In the genomic region with DNA sequence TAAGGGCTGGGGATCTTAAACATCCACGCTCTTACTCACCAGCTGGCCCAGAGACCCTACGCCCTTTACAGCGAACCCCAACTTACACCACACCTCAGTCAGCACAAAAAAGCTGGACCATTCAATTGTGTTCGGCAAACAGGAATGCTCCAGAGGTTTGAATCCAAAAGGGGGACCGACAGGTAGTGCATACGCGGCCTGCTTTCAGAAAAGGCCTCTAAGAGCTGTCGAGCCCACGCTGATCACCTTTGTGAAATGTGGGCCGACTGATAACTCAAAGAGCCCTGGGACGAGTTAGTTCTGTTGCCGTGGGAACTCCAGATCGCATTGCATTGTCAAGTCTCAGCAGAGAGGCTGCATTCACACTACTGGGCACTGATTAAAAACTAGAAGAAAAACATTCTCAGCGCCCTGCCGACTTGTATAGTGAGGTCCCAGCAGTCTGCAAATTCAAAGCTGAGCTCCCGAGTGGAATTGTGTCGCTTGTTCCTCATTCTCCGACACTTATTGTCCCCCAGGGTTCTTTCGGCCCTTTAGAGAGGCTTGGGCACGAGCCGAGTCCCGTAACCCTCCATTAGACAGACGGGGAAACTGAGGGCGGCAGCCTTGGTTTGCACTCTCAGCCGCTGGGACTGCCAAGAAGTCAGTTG, we compare ENCODE assay signal across 8 mouse cellular contexts. TPM values are rescaled to one million over a fixed set of nuclear protein-coding genes. Genes with fewer than 3 reads are reported as not detected.
A peak's percentile ranks its signal among the peaks of the same experiment; 100 is the strongest.
DNase-seq lines count a peak whose midpoint lies in the region; ATAC-seq and TF ChIP-seq lines count a peak whose summit lies in the region.

No protein-coding gene starts in this region.

- no peaks in the 10 kb centered on the region for H3K27me3 ChIP-seq in heart, embryonic 10.5 days (ENCODE audit: insufficient read depth, poor library complexity, severe bottlenecking)
- no peaks in the 10 kb centered on the region for H3K27me3 ChIP-seq in ES-Bruce4 (ENCODE audit: control insufficient read depth, insufficient read depth, low read length, poor library complexity, severe bottlenecking)
- no peaks in the 10 kb centered on the region for H3K27me3 ChIP-seq in forebrain, embryonic 14.5 days (replicated peaks; ENCODE audit: control insufficient read depth, insufficient read depth, low read length)
- H3K27me3 ChIP-seq in liver, postnatal 0 days (ENCODE audit: insufficient read depth, low read length) = no peaks in the 10 kb centered on the region

- H3K27ac ChIP-seq in heart, embryonic 10.5 days = peak overlapping the region; percentile 97
- peak overlapping the region; percentile 30; the same call in 1 of the 2 replicates for H3K27ac ChIP-seq in ES-Bruce4 (ENCODE audit: insufficient read depth, low read length)
- H3K27ac ChIP-seq in forebrain, embryonic 14.5 days (ENCODE audit: low read depth, low read length) = peak overlapping the region; percentile 95
- peak overlapping the region; percentile 98 for H3K27ac ChIP-seq in liver, postnatal 0 days (ENCODE audit: low read depth)

- H3K4me2 ChIP-seq in forebrain, embryonic 14.5 days (ENCODE audit: low read length) = peak overlapping the region; percentile 76
- peak overlapping the region; percentile 87 for H3K4me2 ChIP-seq in liver, postnatal 0 days (ENCODE audit: low read depth, low read length)

- TF ChIP-seq CTCF in ES-Bruce4 (IDR thresholded peaks at IDR 0.05; ENCODE audit: low read depth, low read length) = no peak
- no peak for TF ChIP-seq CTCF in liver, postnatal 0 days (IDR thresholded peaks at IDR 0.05; ENCODE audit: low read depth)

- intact Hi-C loops in heart, postnatal 14 days (cut with DNase I) = no loop called here

- H3K9me3 ChIP-seq in heart, embryonic 10.5 days = no peaks in the 10 kb centered on the region
- no peaks in the 10 kb centered on the region for H3K9me3 ChIP-seq in ES-Bruce4 (replicated peaks; ENCODE audit: control insufficient read depth, insufficient read depth, low read length, poor library complexity, severe bottlenecking)
- no peaks in the 10 kb centered on the region for H3K9me3 ChIP-seq in forebrain, embryonic 14.5 days (replicated peaks; ENCODE audit: control insufficient read depth, low read length)
- H3K9me3 ChIP-seq in liver, postnatal 0 days (ENCODE audit: low read length) = no peaks in the 10 kb centered on the region

- peak overlapping the region; percentile 86 for H3K4me3 ChIP-seq in heart, embryonic 10.5 days
- H3K4me3 ChIP-seq in ES-Bruce4 (ENCODE audit: low read depth, low read length) = peak overlapping the region; percentile 81
- H3K4me3 ChIP-seq in forebrain, embryonic 14.5 days (ENCODE audit: low read depth, low read length) = peak overlapping the region; percentile 76
- peak overlapping the region; percentile 88 for H3K4me3 ChIP-seq in liver, postnatal 0 days (ENCODE audit: low read depth, low read length)

- 24% methylated on average over 25 of the region's 25 CpGs for WGBS in heart, embryonic 10.5 days
- WGBS in forebrain, embryonic 14.5 days = 10% methylated on average over 25 of the region's 25 CpGs
- 26% methylated on average over 25 of the region's 25 CpGs for WGBS in liver, postnatal 0 days (ENCODE audit: insufficient replicate concordance)

- no peak for TF ChIP-seq EP300 in ES-Bruce4 (IDR thresholded peaks at IDR 0.05; ENCODE audit: insufficient read depth, low read depth, low read length)
- TF ChIP-seq EP300 in liver, postnatal 0 days (IDR thresholded peaks at IDR 0.05; ENCODE audit: low read depth) = no peak

- H3K9ac ChIP-seq in ES-Bruce4 (ENCODE audit: low read depth, poor library complexity, severe bottlenecking) = peak overlapping the region; percentile 95
- peak overlapping the region; percentile 84 for H3K9ac ChIP-seq in forebrain, embryonic 14.5 days (ENCODE audit: low read length)
- H3K9ac ChIP-seq in liver, postnatal 0 days (replicated peaks) = peak overlapping the region; percentile 90

- TF ChIP-seq POLR2A in ES-Bruce4 (IDR thresholded peaks at IDR 0.05; ENCODE audit: insufficient read depth, low read length) = no peak

- peak; percentile 43 for ATAC-seq in forebrain, embryonic 14.5 days
- ATAC-seq in liver, postnatal 0 days = peak; percentile 14; the same call in 1 of the 2 replicates

- H3K4me1 ChIP-seq in heart, embryonic 10.5 days = peaks cover 49% of the 10 kb centered on the region
- peaks cover 10% of the 10 kb centered on the region for H3K4me1 ChIP-seq in ES-Bruce4 (ENCODE audit: control insufficient read depth, insufficient read depth, low read length)
- H3K4me1 ChIP-seq in forebrain, embryonic 14.5 days (ENCODE audit: control insufficient read depth, insufficient read depth, low read length) = peaks cover 24% of the 10 kb centered on the region
- peaks cover 16% of the 10 kb centered on the region for H3K4me1 ChIP-seq in liver, postnatal 0 days (ENCODE audit: insufficient read depth)

- peaks cover 46% of the 10 kb centered on the region for H3K36me3 ChIP-seq in heart, embryonic 10.5 days
- peaks cover 42% of the 10 kb centered on the region for H3K36me3 ChIP-seq in ES-Bruce4 (ENCODE audit: control insufficient read depth, insufficient read depth, low read length, poor library complexity, severe bottlenecking)
- H3K36me3 ChIP-seq in forebrain, embryonic 14.5 days (ENCODE audit: control insufficient read depth, insufficient read depth, low read length) = peaks cover 41% of the 10 kb centered on the region
- peaks cover 32% of the 10 kb centered on the region for H3K36me3 ChIP-seq in liver, postnatal 0 days (replicated peaks; ENCODE audit: insufficient read depth, low read length)

- no peak for DNase-seq in heart, embryonic 10.5 days (ENCODE audit: low spot score)
- no peak for DNase-seq in heart, postnatal 14 days
- peak; percentile 67 for DNase-seq in forebrain, embryonic 14.5 days (ENCODE audit: low spot score)
- DNase-seq in liver, postnatal 0 days = no peak
- no peak for DNase-seq in layer of hippocampus, adult 11-12 months (ENCODE audit: low spot score)
- DNase-seq in layer of hippocampus, adult 8-10 months (ENCODE audit: low spot score in 2 of 2) = no peak
- DNase-seq in urinary bladder, postnatal 36 days (ENCODE audit: low spot score in 2 of 2) = no peak

RNA-seq across cellular contexts. Expression of a gene that starts 36.5 kb away (rescaled TPM):
- polyA plus RNA-seq in heart, embryonic 10.5 days (2016; fragmentation: Nextera tagmentation; extraction: Ambion mirVana) = 0.20 and 0.46 TPM in 2 replicates
- total RNA-seq in heart, postnatal 14 days (2021) = under 1 TPM; 0.15 to 0.33 TPM
- polyA plus RNA-seq in ES-Bruce4 (2011; ENCODE audit: insufficient read depth, insufficient read length, low read depth, missing spikeins) = 0.49 and 0.52 TPM in 2 replicates
- 0.62 and 0.81 TPM in 2 replicates for polyA plus RNA-seq in forebrain, embryonic 14.5 days (2014; fragmentation: Nextera tagmentation; extraction: Ambion mirVana)
- polyA plus RNA-seq in liver, postnatal 0 days (2015; fragmentation: Nextera tagmentation; extraction: Ambion mirVana) = not detected in 2 replicates
- under 1 TPM; 0.40 to 0.75 (median 0.59) TPM for total RNA-seq in layer of hippocampus, adult 8-10 months (2022)

RNA-seq across cellular contexts. Expression of a gene that starts 36.7 kb away (rescaled TPM):
- polyA plus RNA-seq in heart, embryonic 10.5 days (2016; fragmentation: Nextera tagmentation; extraction: Ambion mirVana) = 11.0 and 14.4 TPM in 2 replicates
- 10 to 100 TPM; 22.6 to 31.5 TPM for total RNA-seq in heart, postnatal 14 days (2021)
- polyA plus RNA-seq in ES-Bruce4 (2011; ENCODE audit: insufficient read depth, insufficient read length, low read depth, missing spikeins) = 1.8 and 2.7 TPM in 2 replicates
- polyA plus RNA-seq in forebrain, embryonic 14.5 days (2014; fragmentation: Nextera tagmentation; extraction: Ambion mirVana) = 7.2 and 8.0 TPM in 2 replicates
- polyA plus RNA-seq in liver, postnatal 0 days (2015; fragmentation: Nextera tagmentation; extraction: Ambion mirVana) = 48.6 and 57.1 TPM in 2 replicates
- 1 to 10 TPM; 4.2 to 5.9 (median 5.7) TPM for total RNA-seq in layer of hippocampus, adult 8-10 months (2022)

Comparison
In these comparisons a context has a peak if more than half of its experiments do, and no peak if none do; other contexts are left out.
1. H3K27ac ChIP-seq: peak in every context shown above with its lines; median percentile 98 in liver, postnatal 0 days; 97 in heart, embryonic 10.5 days; 95 in forebrain, embryonic 14.5 days; 30 in ES-Bruce4.